Mouse (Mus musculus): ENCODE results near the gene Depp1. TPM values are rescaled to one million over a fixed set of nuclear protein-coding genes. Genes with fewer than 3 reads are reported as not detected.
"Not testable (repeated sequence)": the region's sequence is repeated elsewhere in the genome, so short reads cannot be mapped to it uniquely, and the experiment has no call there.

Gene Depp1
- polyA plus RNA-seq (2015; fragmentation: Nextera tagmentation; extraction: Ambion mirVana) = 65.7 and 68.9 TPM in 2 replicates

- Histone ChIP-seq H3K27me3 (ENCODE audit: control insufficient read depth, insufficient read depth, low read length) (no peaks in the 10 kb centered on the region), H3K36me3 (ENCODE audit: control insufficient read depth, insufficient read depth) (no peaks in the 10 kb centered on the region), H3K27ac (ENCODE audit: low read length) (peak within 1 kb of the TSS; percentile 96), H3K9me3 (replicated peaks; ENCODE audit: control insufficient read depth, low read length) (no peaks in the 10 kb centered on the region), H3K4me1 (ENCODE audit: control insufficient read depth, insufficient read depth, low read length) (peaks cover 33% of the 10 kb centered on the region), H3K9ac (ENCODE audit: low read length) (peak within 1 kb of the TSS; percentile 81), H3K4me2 (ENCODE audit: low read depth, low read length) (peak within 1 kb of the TSS; percentile 68), H3K4me3 (ENCODE audit: low read length) (peak within 1 kb of the TSS; percentile 62)
- WGBS = 4% methylated on average over 6 of the region's 6 CpGs
- ATAC-seq (replicated peaks; ENCODE audit: extremely low read depth, insufficient read depth, low FRiP score) = peak; percentile 76
Observed at GRCm38 (mm10) chr6:116650406-116650805, at the start of gene Depp1. Depp1 (plus strand) TSS chr6:116650609.

DNA sequence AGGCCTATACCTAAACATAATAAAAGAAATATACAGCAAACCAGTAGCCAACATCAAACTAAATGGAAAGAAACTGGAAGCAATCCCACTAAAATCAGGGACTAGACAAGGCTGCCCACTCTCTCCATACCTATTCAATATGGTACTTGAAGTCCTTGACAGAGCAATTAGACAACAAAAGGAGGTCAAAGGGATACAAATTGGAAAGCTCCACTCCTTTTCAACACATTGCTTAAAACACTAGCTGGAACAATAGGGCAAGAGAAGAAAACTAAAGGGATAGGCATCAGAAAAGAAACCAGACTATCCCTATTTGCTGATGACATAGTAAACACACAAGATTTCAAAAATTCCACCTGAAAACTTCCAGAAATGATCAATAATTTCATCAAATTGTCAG lies 49.4 kb upstream of the Depp1 start:
- ATAC-seq (replicated peaks; ENCODE audit: extremely low read depth, insufficient read depth, low FRiP score); H3K36me3 ChIP-seq (ENCODE audit: control insufficient read depth, insufficient read depth); H3K4me2 ChIP-seq (ENCODE audit: low read depth, low read length); H3K9me3 ChIP-seq (replicated peaks; ENCODE audit: control insufficient read depth, low read length); H3K27me3 ChIP-seq (ENCODE audit: control insufficient read depth, insufficient read depth, low read length); H3K27ac ChIP-seq (ENCODE audit: low read length); H3K9ac ChIP-seq (ENCODE audit: low read length); H3K4me1 ChIP-seq (ENCODE audit: control insufficient read depth, insufficient read depth, low read length); H3K4me3 ChIP-seq (ENCODE audit: low read length): not testable (repeated sequence)

- Histone ChIP-seq H3K9ac (ENCODE audit: low read length) (no peak overlapping the region), H3K27ac (ENCODE audit: low read length) (no peak overlapping the region), H3K4me1 (ENCODE audit: control insufficient read depth, insufficient read depth, low read length) (no peaks in the 10 kb centered on the region), H3K4me2 (ENCODE audit: low read depth, low read length) (no peak overlapping the region), H3K27me3 (ENCODE audit: control insufficient read depth, insufficient read depth, low read length) (no peaks in the 10 kb centered on the region), H3K36me3 (ENCODE audit: control insufficient read depth, insufficient read depth) (no peaks in the 10 kb centered on the region), H3K9me3 (replicated peaks; ENCODE audit: control insufficient read depth, low read length) (no peaks in the 10 kb centered on the region), H3K4me3 (ENCODE audit: low read length) (no peak overlapping the region)
- ATAC-seq (replicated peaks; ENCODE audit: extremely low read depth, insufficient read depth, low FRiP score) = no peak
- WGBS = 37% methylated on average over 4 of the region's 4 CpGs
Observed at GRCm38 (mm10) chr6:116607230-116607629, 43.2 kb upstream of the Depp1 start.

DNA sequence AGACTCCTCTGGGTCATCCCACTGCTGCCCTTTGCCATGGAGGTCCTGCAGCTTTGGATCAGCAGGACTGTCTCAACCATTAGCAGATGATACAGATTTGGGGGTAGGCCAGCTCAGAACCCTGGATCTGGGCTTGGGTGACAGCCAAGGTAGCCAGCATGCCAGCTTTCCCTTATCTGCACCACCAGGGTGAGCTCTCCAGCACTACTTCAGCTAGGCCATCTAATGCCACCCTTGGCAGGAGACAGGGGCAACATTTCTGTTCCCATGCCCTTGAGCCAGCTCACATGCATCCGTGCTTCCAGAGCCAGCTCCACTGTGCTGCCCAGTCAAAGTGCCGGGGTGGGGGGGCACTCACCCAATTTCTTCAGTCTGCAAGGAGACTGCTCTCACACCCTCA lies 34.7 kb upstream of the Depp1 start:
- H3K4me1 ChIP-seq (ENCODE audit: control insufficient read depth, insufficient read depth, low read length) = no peaks in the 10 kb centered on the region
- H3K4me3 ChIP-seq (ENCODE audit: low read length) = no peak overlapping the region
- no peak overlapping the region for H3K9ac ChIP-seq (ENCODE audit: low read length)
- H3K4me2 ChIP-seq (ENCODE audit: low read depth, low read length) = no peak overlapping the region
- H3K27ac ChIP-seq (ENCODE audit: low read length) = no peak overlapping the region
- H3K27me3 ChIP-seq (ENCODE audit: control insufficient read depth, insufficient read depth, low read length) = no peaks in the 10 kb centered on the region
- 71% methylated on average over 2 of the region's 2 CpGs for WGBS
- no peak for ATAC-seq (replicated peaks; ENCODE audit: extremely low read depth, insufficient read depth, low FRiP score)
- H3K36me3 ChIP-seq (ENCODE audit: control insufficient read depth, insufficient read depth) = no peaks in the 10 kb centered on the region
- no peaks in the 10 kb centered on the region for H3K9me3 ChIP-seq (replicated peaks; ENCODE audit: control insufficient read depth, low read length)

- no peak overlapping the region for H3K27ac ChIP-seq (ENCODE audit: low read length)
- H3K9ac ChIP-seq (ENCODE audit: low read length) = no peak overlapping the region
- no peaks in the 10 kb centered on the region for H3K36me3 ChIP-seq (ENCODE audit: control insufficient read depth, insufficient read depth)
- H3K27me3 ChIP-seq (ENCODE audit: control insufficient read depth, insufficient read depth, low read length) = no peaks in the 10 kb centered on the region
- H3K9me3 ChIP-seq (replicated peaks; ENCODE audit: control insufficient read depth, low read length) = no peaks in the 10 kb centered on the region
- no peak overlapping the region for H3K4me2 ChIP-seq (ENCODE audit: low read depth, low read length)
- no peak overlapping the region for H3K4me3 ChIP-seq (ENCODE audit: low read length)
- no peaks in the 10 kb centered on the region for H3K4me1 ChIP-seq (ENCODE audit: control insufficient read depth, insufficient read depth, low read length)
- no peak for ATAC-seq (replicated peaks; ENCODE audit: extremely low read depth, insufficient read depth, low FRiP score)
Observed at GRCm38 (mm10) chr6:116618073-116618472, 32.3 kb upstream of the Depp1 start.

- Histone ChIP-seq H3K4me2 (ENCODE audit: low read depth, low read length) (no peak overlapping the region), H3K4me3 (ENCODE audit: low read length) (no peak overlapping the region), H3K9ac (ENCODE audit: low read length) (no peak overlapping the region), H3K9me3 (replicated peaks; ENCODE audit: control insufficient read depth, low read length) (no peaks in the 10 kb centered on the region), H3K36me3 (ENCODE audit: control insufficient read depth, insufficient read depth) (peaks cover 12% of the 10 kb centered on the region), H3K4me1 (ENCODE audit: control insufficient read depth, insufficient read depth, low read length) (no peaks in the 10 kb centered on the region), H3K27me3 (ENCODE audit: control insufficient read depth, insufficient read depth, low read length) (no peaks in the 10 kb centered on the region), H3K27ac (ENCODE audit: low read length) (no peak overlapping the region)
- WGBS = 58% methylated on average over 7 of the region's 8 CpGs
- ATAC-seq (replicated peaks; ENCODE audit: extremely low read depth, insufficient read depth, low FRiP score) = no peak
Observed at GRCm38 (mm10) chr6:116621318-116622023, 28.9 kb upstream of the Depp1 start.

DNA sequence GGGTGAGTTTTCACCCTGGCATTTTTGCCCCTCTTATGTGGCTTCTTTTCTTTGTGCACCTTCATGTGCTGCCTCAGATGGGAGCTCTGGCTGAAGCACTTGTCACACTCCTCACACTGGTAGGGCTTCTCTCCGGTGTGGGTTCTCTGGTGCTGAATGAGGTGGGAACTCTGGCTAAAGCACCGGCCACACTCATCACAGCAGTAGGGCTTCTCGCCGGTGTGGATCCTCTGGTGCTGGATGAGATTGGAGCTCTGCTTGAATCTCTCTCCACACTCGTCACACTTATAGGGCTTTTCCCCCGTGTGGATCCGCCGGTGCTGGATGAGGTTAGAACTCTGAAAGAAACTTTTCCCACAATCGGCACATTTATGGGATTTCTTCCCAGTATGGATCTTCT lies 24.0 kb upstream of the Depp1 start:
- H3K27ac ChIP-seq (ENCODE audit: low read length); H3K4me2 ChIP-seq (ENCODE audit: low read depth, low read length); H3K4me1 ChIP-seq (ENCODE audit: control insufficient read depth, insufficient read depth, low read length); H3K9ac ChIP-seq (ENCODE audit: low read length); H3K4me3 ChIP-seq (ENCODE audit: low read length); H3K27me3 ChIP-seq (ENCODE audit: control insufficient read depth, insufficient read depth, low read length); ATAC-seq (replicated peaks; ENCODE audit: extremely low read depth, insufficient read depth, low FRiP score); H3K9me3 ChIP-seq (replicated peaks; ENCODE audit: control insufficient read depth, low read length): not testable (repeated sequence)
- peaks cover 15% of the 10 kb centered on the region for H3K36me3 ChIP-seq (ENCODE audit: control insufficient read depth, insufficient read depth)
- 92% methylated on average over 9 of the region's 9 CpGs for WGBS

DNA sequence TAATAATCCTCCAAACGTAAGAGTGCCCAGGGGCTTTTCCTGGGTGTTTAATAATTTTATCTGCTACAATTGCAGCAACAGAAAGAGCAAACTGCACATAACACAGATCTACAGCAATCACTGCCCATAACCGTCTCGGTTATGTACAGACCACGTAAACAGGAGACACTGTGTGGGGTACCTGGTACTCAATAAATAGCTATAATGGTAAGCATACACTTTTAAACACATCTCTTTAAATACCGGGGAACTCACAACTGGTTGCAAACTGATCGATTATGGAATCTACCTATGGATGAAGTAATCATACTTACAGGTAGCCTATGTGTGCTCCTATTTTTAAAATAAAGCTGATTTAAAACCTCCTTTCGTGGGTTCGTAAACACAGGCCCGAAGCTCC lies 22.3 kb upstream of the Depp1 start:
- ATAC-seq (replicated peaks; ENCODE audit: extremely low read depth, insufficient read depth, low FRiP score) = no peak
- WGBS = 14% methylated on average over 9 of the region's 9 CpGs
- Histone ChIP-seq H3K27ac (ENCODE audit: low read length) (peak overlapping the region; percentile 90), H3K9me3 (replicated peaks; ENCODE audit: control insufficient read depth, low read length) (no peaks in the 10 kb centered on the region), H3K4me2 (ENCODE audit: low read depth, low read length) (peak overlapping the region; percentile 72), H3K27me3 (ENCODE audit: control insufficient read depth, insufficient read depth, low read length) (no peaks in the 10 kb centered on the region), H3K4me3 (ENCODE audit: low read length) (peak overlapping the region; percentile 86), H3K9ac (ENCODE audit: low read length) (peak overlapping the region; percentile 97), H3K36me3 (ENCODE audit: control insufficient read depth, insufficient read depth) (peaks cover 15% of the 10 kb centered on the region), H3K4me1 (ENCODE audit: control insufficient read depth, insufficient read depth, low read length) (peaks cover 6% of the 10 kb centered on the region)

- no peaks in the 10 kb centered on the region for H3K9me3 ChIP-seq (replicated peaks; ENCODE audit: control insufficient read depth, low read length)
- under 1% methylated on average over 56 of the region's 56 CpGs for WGBS
- H3K4me2 ChIP-seq (ENCODE audit: low read depth, low read length) = peak within 1 kb of the TSS; percentile 72
- ATAC-seq (replicated peaks; ENCODE audit: extremely low read depth, insufficient read depth, low FRiP score) = peak; percentile 90
- H3K36me3 ChIP-seq (ENCODE audit: control insufficient read depth, insufficient read depth) = peaks cover 15% of the 10 kb centered on the region
- peak within 1 kb of the TSS; percentile 97 for H3K9ac ChIP-seq (ENCODE audit: low read length)
- H3K27ac ChIP-seq (ENCODE audit: low read length) = peak within 1 kb of the TSS; percentile 90
- H3K27me3 ChIP-seq (ENCODE audit: control insufficient read depth, insufficient read depth, low read length) = no peaks in the 10 kb centered on the region
- H3K4me1 ChIP-seq (ENCODE audit: control insufficient read depth, insufficient read depth, low read length) = peaks cover 6% of the 10 kb centered on the region
- H3K4me3 ChIP-seq (ENCODE audit: low read length) = peak within 1 kb of the TSS; percentile 86
Observed at GRCm38 (mm10) chr6:116628539-116629171, 21.8 kb upstream of the Depp1 start, which contains the start of gene Zfp422. Zfp422 (minus strand) TSS chr6:116628999.

All from heart, embryonic 16.5 days (tissue).